ENCODE assay signal across 8 mouse cellular contexts in the genomic region with DNA sequence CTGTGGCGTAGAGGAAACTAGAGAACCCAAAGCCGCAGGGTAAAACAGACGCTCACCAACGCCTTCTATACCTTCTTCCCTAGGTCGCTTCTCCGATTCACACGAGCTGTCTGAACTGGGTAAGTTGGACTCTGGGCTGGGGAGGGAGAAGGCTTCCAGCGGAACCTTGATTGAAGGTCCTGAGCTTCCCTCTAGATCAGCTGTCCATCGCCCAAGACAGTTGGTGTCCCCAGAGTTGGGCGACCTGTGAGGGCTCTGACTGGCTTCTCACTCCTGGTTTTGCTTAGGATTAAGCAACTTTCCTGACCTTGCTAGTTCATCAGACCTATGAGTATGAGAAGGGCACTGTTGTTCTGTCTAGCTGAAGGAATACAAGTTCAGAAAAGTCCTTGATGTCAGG. TPM values are rescaled to one million over a fixed set of nuclear protein-coding genes. Genes with fewer than 3 reads are reported as not detected.
A peak's percentile ranks its signal among the peaks of the same experiment; 100 is the strongest.
DNase-seq lines count a peak whose midpoint lies in the region; ATAC-seq lines count a peak whose summit lies in the region.

No protein-coding gene starts in this region.

- WGBS in neural tube, embryonic 11.5 days: 14% methylated on average over 10 of the region's 10 CpGs
- 12% methylated on average over 10 of the region's 10 CpGs for WGBS in limb, embryonic 13.5 days
- 6% methylated on average over 10 of the region's 10 CpGs for whole genome bisulfite sequencing in stomach, embryonic 15.5 days

- H3K27me3 ChIP-seq in neural tube, embryonic 11.5 days (ENCODE audit: control insufficient read depth, insufficient read depth, low read length): peaks cover 4% of the 10 kb centered on the region
- H3K27me3 ChIP-seq in limb, embryonic 13.5 days: peaks cover 19% of the 10 kb centered on the region
- H3K27me3 ChIP-seq in stomach, embryonic 15.5 days (replicated peaks): no peaks in the 10 kb centered on the region; the same call in 1 of the 2 replicates

- peak; percentile 54 for DNase-seq in adrenal gland, adult 2 months
- no peak for DNase-seq in adrenal gland, postnatal 36 days
- DNase-seq in neural tube, embryonic 11.5 days (ENCODE audit: low spot score): no peak
- no peak for DNase-seq in neural tube, embryonic 10.5 days (ENCODE audit: extremely low spot score, low spot score)
- DNase-seq in cerebellum, postnatal 10 days: no peak

- no peak for ATAC-seq in neural tube, embryonic 11.5 days (ENCODE audit: insufficient read depth, low FRiP score, low TSS enrichment)
- ATAC-seq in limb, embryonic 13.5 days (ENCODE audit: low FRiP score, low read depth): no peak
- no peak for ATAC-seq in stomach, embryonic 15.5 days (ENCODE audit: insufficient read depth, low FRiP score, low read depth)
- ATAC-seq in activated CD4-positive, CD25-positive, alpha-beta regulatory T cell, adult 4 months: no peak

- no peak overlapping the region; the same call in 1 of the 2 replicates for H3K27ac ChIP-seq in neural tube, embryonic 11.5 days (ENCODE audit: low read depth, low read length)
- no peak overlapping the region for H3K27ac ChIP-seq in limb, embryonic 13.5 days
- peak overlapping the region; percentile 96; the same call in 1 of the 2 replicates for H3K27ac ChIP-seq in stomach, embryonic 15.5 days

- peak overlapping the region; percentile 74 for H3K4me2 ChIP-seq in neural tube, embryonic 11.5 days (ENCODE audit: low read depth)
- peak overlapping the region; percentile 97 for H3K4me2 ChIP-seq in limb, embryonic 13.5 days (replicated peaks)
- H3K4me2 ChIP-seq in stomach, embryonic 15.5 days: peak overlapping the region; percentile 88

- no peaks in the 10 kb centered on the region for H3K9me3 ChIP-seq in neural tube, embryonic 11.5 days (ENCODE audit: control insufficient read depth, low read length)
- no peaks in the 10 kb centered on the region for H3K9me3 ChIP-seq in limb, embryonic 13.5 days
- no peaks in the 10 kb centered on the region for H3K9me3 ChIP-seq in stomach, embryonic 15.5 days

- H3K4me3 ChIP-seq in neural tube, embryonic 11.5 days (ENCODE audit: low read depth, low read length): peak overlapping the region; percentile 59
- H3K4me3 ChIP-seq in limb, embryonic 13.5 days: peak overlapping the region; percentile 80
- peak overlapping the region; percentile 77 for H3K4me3 ChIP-seq in stomach, embryonic 15.5 days (replicated peaks)

- H3K36me3 ChIP-seq in neural tube, embryonic 11.5 days (ENCODE audit: control insufficient read depth, insufficient read depth, low read length): peaks cover 3% of the 10 kb centered on the region
- peaks cover 29% of the 10 kb centered on the region for H3K36me3 ChIP-seq in limb, embryonic 13.5 days
- H3K36me3 ChIP-seq in stomach, embryonic 15.5 days: peaks cover 18% of the 10 kb centered on the region

- peak overlapping the region; percentile 55 for H3K9ac ChIP-seq in neural tube, embryonic 11.5 days (ENCODE audit: low read length)
- H3K9ac ChIP-seq in limb, embryonic 13.5 days: peak overlapping the region; percentile 78
- peak overlapping the region; percentile 57 for H3K9ac ChIP-seq in stomach, embryonic 15.5 days

- peaks cover 22% of the 10 kb centered on the region for H3K4me1 ChIP-seq in neural tube, embryonic 11.5 days (ENCODE audit: control insufficient read depth, insufficient read depth, low read length)
- H3K4me1 ChIP-seq in limb, embryonic 13.5 days: peaks cover 44% of the 10 kb centered on the region
- H3K4me1 ChIP-seq in stomach, embryonic 15.5 days: peaks cover 45% of the 10 kb centered on the region

RNA-seq across cellular contexts. Expression of a gene that starts 1.1 kb away (rescaled TPM):
- total RNA-seq in adrenal gland, adult 2 months (2021): 1 to 10 TPM in 1 of 2 experiments, under 1 TPM in 1; 0.45 to 1.4 TPM
- polyA plus RNA-seq in adrenal gland, adult 2 months (2012; rRNA removed): 1.3 and 2.2 TPM in 2 replicates
- 1 to 10 TPM in 1 of 2 experiments, under 1 TPM in 1; 0.79 to 2.4 TPM for total RNA-seq in adrenal gland, postnatal 36 days (2021)
- 3.0 and 4.9 TPM in 2 replicates for polyA plus RNA-seq in neural tube, embryonic 11.5 days (2014; fragmentation: Nextera tagmentation; extraction: Ambion mirVana)
- polyA plus RNA-seq in limb, embryonic 13.5 days (2015; fragmentation: Nextera tagmentation; extraction: Ambion mirVana): 11.9 and 13.3 TPM in 2 replicates
- polyA plus RNA-seq in stomach, embryonic 15.5 days (2015; fragmentation: Nextera tagmentation; extraction: Ambion mirVana): 13.4 and 13.9 TPM in 2 replicates
- polyA plus RNA-seq in activated CD4-positive, CD25-positive, alpha-beta regulatory T cell, adult 4 months (2017; shearing (Covaris generic)): not detected

RNA-seq across cellular contexts. Expression of a gene that starts 1.3 kb away (rescaled TPM):
- 100 to 1,000 TPM; 102 to 212 TPM for total RNA-seq in adrenal gland, adult 2 months (2021)
- 199 and 254 TPM in 2 replicates for polyA plus RNA-seq in adrenal gland, adult 2 months (2012; rRNA removed)
- 100 to 1,000 TPM in 1 of 2 experiments, 10 to 100 TPM in 1; 97.3 to 224 TPM for total RNA-seq in adrenal gland, postnatal 36 days (2021)
- polyA plus RNA-seq in neural tube, embryonic 11.5 days (2014; fragmentation: Nextera tagmentation; extraction: Ambion mirVana): 21.5 and 22.4 TPM in 2 replicates
- 18.6 and 20.6 TPM in 2 replicates for polyA plus RNA-seq in limb, embryonic 13.5 days (2015; fragmentation: Nextera tagmentation; extraction: Ambion mirVana)
- 28.0 and 28.6 TPM in 2 replicates for polyA plus RNA-seq in stomach, embryonic 15.5 days (2015; fragmentation: Nextera tagmentation; extraction: Ambion mirVana)
- polyA plus RNA-seq in activated CD4-positive, CD25-positive, alpha-beta regulatory T cell, adult 4 months (2017; shearing (Covaris generic)): 10 to 100 TPM; 40.0 to 59.3 TPM

RNA-seq across cellular contexts. Expression of a gene that starts 6.5 kb away (rescaled TPM):
- 10 to 100 TPM in 1 of 2 experiments, 1 to 10 TPM in 1; 4.9 to 14.6 TPM for total RNA-seq in adrenal gland, adult 2 months (2021)
- polyA plus RNA-seq in adrenal gland, adult 2 months (2012; rRNA removed): 10.5 and 15.0 TPM in 2 replicates
- 10 to 100 TPM in 1 of 2 experiments, 1 to 10 TPM in 1; 6.2 to 10.0 TPM for total RNA-seq in adrenal gland, postnatal 36 days (2021)
- polyA plus RNA-seq in neural tube, embryonic 11.5 days (2014; fragmentation: Nextera tagmentation; extraction: Ambion mirVana): 1.0 and 3.1 TPM in 2 replicates
- polyA plus RNA-seq in limb, embryonic 13.5 days (2015; fragmentation: Nextera tagmentation; extraction: Ambion mirVana): 2.3 and 4.8 TPM in 2 replicates
- polyA plus RNA-seq in stomach, embryonic 15.5 days (2015; fragmentation: Nextera tagmentation; extraction: Ambion mirVana): 3.4 and 4.0 TPM in 2 replicates
- polyA plus RNA-seq in activated CD4-positive, CD25-positive, alpha-beta regulatory T cell, adult 4 months (2017; shearing (Covaris generic)): 1 to 10 TPM; 1.1 to 1.2 TPM

RNA-seq across cellular contexts. Expression of a gene that starts 25.3 kb away (rescaled TPM):
- 10 to 100 TPM; 30.2 to 34.9 TPM for total RNA-seq in adrenal gland, adult 2 months (2021)
- 60.9 and 67.1 TPM in 2 replicates for polyA plus RNA-seq in adrenal gland, adult 2 months (2012; rRNA removed)
- 10 to 100 TPM; 30.9 to 35.1 TPM for total RNA-seq in adrenal gland, postnatal 36 days (2021)
- 39.1 and 44.2 TPM in 2 replicates for polyA plus RNA-seq in neural tube, embryonic 11.5 days (2014; fragmentation: Nextera tagmentation; extraction: Ambion mirVana)
- 27.6 and 28.9 TPM in 2 replicates for polyA plus RNA-seq in limb, embryonic 13.5 days (2015; fragmentation: Nextera tagmentation; extraction: Ambion mirVana)
- polyA plus RNA-seq in stomach, embryonic 15.5 days (2015; fragmentation: Nextera tagmentation; extraction: Ambion mirVana): 23.4 and 24.6 TPM in 2 replicates
- polyA plus RNA-seq in activated CD4-positive, CD25-positive, alpha-beta regulatory T cell, adult 4 months (2017; shearing (Covaris generic)): under 1 TPM; 0.36 to 0.45 TPM

RNA-seq across cellular contexts. Expression of a gene that starts 58.1 kb away (rescaled TPM):
- total RNA-seq in adrenal gland, adult 2 months (2021): 10 to 100 TPM; 32.9 to 45.1 TPM
- polyA plus RNA-seq in adrenal gland, adult 2 months (2012; rRNA removed): 27.6 and 53.8 TPM in 2 replicates
- 10 to 100 TPM; 38.4 to 47.8 TPM for total RNA-seq in adrenal gland, postnatal 36 days (2021)
- polyA plus RNA-seq in neural tube, embryonic 11.5 days (2014; fragmentation: Nextera tagmentation; extraction: Ambion mirVana): 21.4 and 22.3 TPM in 2 replicates
- polyA plus RNA-seq in limb, embryonic 13.5 days (2015; fragmentation: Nextera tagmentation; extraction: Ambion mirVana): 31.0 and 34.9 TPM in 2 replicates
- polyA plus RNA-seq in stomach, embryonic 15.5 days (2015; fragmentation: Nextera tagmentation; extraction: Ambion mirVana): 19.2 and 23.6 TPM in 2 replicates
- 1 to 10 TPM; 4.2 to 6.3 TPM for polyA plus RNA-seq in activated CD4-positive, CD25-positive, alpha-beta regulatory T cell, adult 4 months (2017; shearing (Covaris generic))
